Mouse (Mus musculus) ES-E14 (cell line): ENCODE measurements around the gene Dstn. TPM values are rescaled to one million over a fixed set of nuclear protein-coding genes. Genes with fewer than 3 reads are reported as not detected.

ENCODE experiments used
- DNase-seq: peaks from one replicate; pipeline ENCODE4 v3.0.0-alpha.2; 2013; ENCODE audit warnings: low read depth, low spot score
- H3K27ac ChIP-seq: 2 replicates; pipeline ENCODE4 v1.5.1; 2012; ENCODE audit warnings: low read depth, mild to moderate bottlenecking, low read length, moderate library complexity, mixed read lengths; ENCODE audit not compliant: poor library complexity, insufficient read depth, severe bottlenecking
- H3K36me3 ChIP-seq: 2 replicates; pipeline ENCODE4 v1.6.1; 2012; ENCODE audit warnings: mild to moderate bottlenecking, low read length, moderate library complexity, mixed read lengths; ENCODE audit not compliant: control insufficient read depth, poor library complexity, insufficient read depth, severe bottlenecking
- H3K4me1 ChIP-seq, 2 experiments: fragments of 150-350 bp in 1 of 2; sonication (generic) in 1 of 2; 2 replicates each; pipeline ENCODE4 v1.6.1; 2012; ENCODE audit warnings: low read length in 2 of 2, mild to moderate bottlenecking in 1 of 2, mixed read lengths in 1 of 2; ENCODE audit not compliant: control insufficient read depth in 2 of 2, insufficient read depth in 2 of 2, poor library complexity in 1 of 2
- H3K4me3 ChIP-seq, 2 experiments: fragments of 150-350 bp in 1 of 2; sonication (generic) in 1 of 2; 2 replicates each; pipeline ENCODE4 v1.5.1; 2012; ENCODE audit warnings: low read length in 2 of 2, low read depth in 1 of 2, mild to moderate bottlenecking in 1 of 2, mixed read lengths in 1 of 2; ENCODE audit not compliant: insufficient read depth in 1 of 2, poor library complexity in 1 of 2, severe bottlenecking in 1 of 2
- H3K9ac ChIP-seq: 2 replicates; pipeline ENCODE4 v1.6.1; 2012; ENCODE audit warnings: low read depth, mild to moderate bottlenecking, low read length, mixed read lengths; ENCODE audit not compliant: poor library complexity, insufficient read depth, severe bottlenecking
- H3K9me3 ChIP-seq: fragments of 150-350 bp; sonication (generic); 2 replicates; pipeline ENCODE4 v1.6.1; 2012; ENCODE audit warnings: low read depth, mild to moderate bottlenecking, low read length; ENCODE audit not compliant: control insufficient read depth, insufficient read depth
- CHD2 ChIP-seq: IDR thresholded peaks from 2 replicates; pipeline ENCODE4 v1.6.1; 2014; ENCODE audit warnings: mild to moderate bottlenecking, low read depth, low read length, inconsistent platforms
- HCFC1 ChIP-seq: IDR thresholded peaks from 2 replicates; pipeline ENCODE4 v1.6.1; 2012; ENCODE audit warnings: low read length, inconsistent platforms, borderline replicate concordance; ENCODE audit not compliant: insufficient read depth
- MAFK ChIP-seq: IDR thresholded peaks from 2 replicates; pipeline ENCODE4 v1.6.1; 2014; ENCODE audit warnings: mild to moderate bottlenecking, low read depth, low read length, inconsistent platforms; ENCODE audit not compliant: insufficient read depth
- ZC3H11A ChIP-seq: IDR thresholded peaks from 2 replicates; pipeline ENCODE4 v1.6.1; 2012; ENCODE audit warnings: low read depth, mild to moderate bottlenecking, inconsistent platforms, low read length, borderline replicate concordance
- ZNF384 ChIP-seq: IDR thresholded peaks from 2 replicates; pipeline ENCODE4 v1.6.1; 2012; ENCODE audit warnings: low read depth, low read length, inconsistent platforms
- in situ Hi-C, 2 experiments: fragments of 600-800 bp; cut with MboI; formaldehyde crosslinking; loops; one replicate each; pipeline ENCODE4 v1.15.1; 2025; ENCODE audit warnings: low sequenced_read_pairs in 2 of 2, inconsistent platforms in 1 of 2; ENCODE audit not compliant: unreplicated experiment in 2 of 2
- total RNA-seq: library from RNA; depleted of rRNA; stranded (reverse); fragments of 300-350 nt; gene quantifications from 2 replicates; pipeline ENCODE4 v1.2.3, GENCODE M21; 2012

The Dstn gene
- total RNA-seq, 1 experiment, result 391 TPM

DNA sequence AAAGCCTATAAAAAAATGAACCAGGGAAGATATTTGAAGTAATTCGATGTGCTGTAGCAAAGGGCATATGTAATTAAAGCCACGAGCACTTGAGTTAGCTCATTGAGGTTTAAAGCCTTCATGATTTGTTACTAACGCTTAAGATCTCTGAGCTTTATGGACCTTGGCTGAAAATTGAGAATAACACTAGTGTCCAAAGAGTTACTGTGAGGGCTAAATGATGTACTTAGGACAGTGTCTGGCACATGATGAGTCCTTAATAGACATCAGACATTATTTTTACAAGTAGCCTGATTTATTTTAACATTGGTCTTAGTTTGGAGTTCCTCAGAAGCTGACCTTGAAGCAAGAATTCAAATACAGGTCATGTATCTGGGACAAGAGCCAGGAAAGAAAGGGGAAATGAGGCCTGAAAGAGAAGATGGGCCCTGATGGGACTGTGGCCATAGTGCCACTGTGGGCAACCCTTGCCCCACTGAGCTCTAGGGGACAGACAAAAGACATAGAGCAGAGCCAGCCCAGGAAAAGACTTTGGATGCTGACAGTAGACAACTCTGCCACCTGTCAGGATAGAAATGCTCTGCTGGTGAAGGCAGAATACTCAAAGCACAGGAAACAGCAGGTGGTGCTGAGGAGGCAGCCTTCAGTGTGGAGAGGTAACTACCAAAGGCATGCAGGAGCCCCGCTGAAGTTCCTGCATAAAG is 38.0 kb upstream of the Dstn start:
- Histone ChIP-seq H3K9me3 (no peaks in the 10 kb centered on the region), H3K27ac (no peak overlapping the region), H3K9ac (no peak overlapping the region), H3K36me3 (no peaks in the 10 kb centered on the region), H3K4me3 (no peak overlapping the region), H3K4me1 (no peaks in the 10 kb centered on the region)
- no peak for DNase-seq
- in situ Hi-C loops, result no loop called here
- TF ChIP-seq ZNF384 (no peak), CHD2 (no peak), HCFC1 (no peak), ZC3H11A (no peak), MAFK (no peak)

DNA sequence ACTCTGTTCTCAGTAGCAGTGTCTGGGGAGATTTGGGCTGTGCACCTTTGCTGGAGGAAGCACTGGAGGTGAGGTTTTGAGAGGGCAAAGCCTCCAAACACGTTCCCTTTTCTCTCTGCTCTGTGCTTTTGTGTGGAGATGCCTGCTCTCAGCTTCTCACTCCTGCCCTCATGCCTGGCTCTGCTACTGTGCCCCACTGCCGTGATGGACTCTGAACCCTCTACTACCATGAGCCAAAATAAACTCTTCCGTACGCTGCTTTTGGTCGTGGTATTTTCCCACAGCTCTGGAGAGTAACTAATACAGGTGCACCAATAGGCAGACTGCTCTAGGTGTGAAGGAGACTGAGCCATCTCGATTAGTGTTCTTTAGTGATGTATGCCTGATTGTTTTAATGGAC is 35.8 kb upstream of the Dstn start:
- no peak for TF ChIP-seq HCFC1
- no peak for TF ChIP-seq ZC3H11A
- no peak for TF ChIP-seq CHD2
- TF ChIP-seq MAFK, result no peak
- no peak for TF ChIP-seq ZNF384
- Histone ChIP-seq H3K36me3 (no peaks in the 10 kb centered on the region), H3K4me1 (no peaks in the 10 kb centered on the region), H3K4me3 (no peak overlapping the region), H3K9me3 (no peaks in the 10 kb centered on the region), H3K27ac (no peak overlapping the region), H3K9ac (no peak overlapping the region)
- no peak for DNase-seq
- in situ Hi-C loops, result no loop called here

DNA sequence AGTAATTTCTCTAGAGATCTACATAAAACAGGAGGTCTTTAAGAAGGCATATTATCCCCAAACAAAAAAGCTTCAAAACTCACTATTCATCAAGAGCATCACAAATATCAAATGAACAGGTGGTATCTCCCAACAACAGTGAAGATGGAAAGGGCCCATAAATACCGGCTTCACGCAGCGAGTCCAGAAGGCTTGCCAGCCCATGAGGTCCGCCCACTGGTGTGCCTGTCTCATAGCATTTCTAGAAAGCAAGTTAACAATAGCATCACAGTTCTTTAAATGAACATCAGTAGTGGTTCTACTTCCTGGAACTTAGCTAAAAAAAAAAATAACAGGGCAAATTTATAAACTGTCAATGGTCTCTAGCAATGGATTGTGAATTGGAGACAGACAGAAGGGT is 33.1 kb upstream of the Dstn start:
- in situ Hi-C loops, result no loop called here
- Histone ChIP-seq H3K27ac (no peak overlapping the region), H3K36me3 (no peaks in the 10 kb centered on the region), H3K9ac (no peak overlapping the region), H3K4me3 (no peak overlapping the region), H3K4me1 (no peaks in the 10 kb centered on the region), H3K9me3 (no peaks in the 10 kb centered on the region)
- TF ChIP-seq ZC3H11A, result no peak
- no peak for TF ChIP-seq ZNF384
- no peak for TF ChIP-seq CHD2
- TF ChIP-seq HCFC1, result no peak
- no peak for TF ChIP-seq MAFK
- DNase-seq, result no peak

- in situ Hi-C loops, result no loop called here
These were observed 32.4 kb upstream of the Dstn start for GRCm38 (mm10) chr2:143882606-143883288.

More at GRCm38 (mm10) chr2:143882606-143883288, 32.4 kb upstream of the Dstn start:
- no peak overlapping the region for H3K4me3 ChIP-seq
- TF ChIP-seq MAFK (no peak), ZNF384 (no peak), ZC3H11A (no peak), CHD2 (no peak), HCFC1 (no peak)
- H3K27ac ChIP-seq, result no peak overlapping the region
- H3K4me1 ChIP-seq, result no peaks in the 10 kb centered on the region
- H3K36me3 ChIP-seq, result no peaks in the 10 kb centered on the region
- no peaks in the 10 kb centered on the region for H3K9me3 ChIP-seq
- DNase-seq, result no peak
- H3K9ac ChIP-seq, result no peak overlapping the region
